Mouse (Mus musculus): ENCODE measurements around the gene Asic3. TPM values are rescaled to one million over a fixed set of nuclear protein-coding genes. Genes with fewer than 3 reads are reported as not detected.
A peak's percentile ranks its signal among the peaks of the same experiment; 100 is the strongest.

Gene Asic3
- polyA plus RNA-seq, 3 experiments from 2014 or later, result not detected

DNA sequence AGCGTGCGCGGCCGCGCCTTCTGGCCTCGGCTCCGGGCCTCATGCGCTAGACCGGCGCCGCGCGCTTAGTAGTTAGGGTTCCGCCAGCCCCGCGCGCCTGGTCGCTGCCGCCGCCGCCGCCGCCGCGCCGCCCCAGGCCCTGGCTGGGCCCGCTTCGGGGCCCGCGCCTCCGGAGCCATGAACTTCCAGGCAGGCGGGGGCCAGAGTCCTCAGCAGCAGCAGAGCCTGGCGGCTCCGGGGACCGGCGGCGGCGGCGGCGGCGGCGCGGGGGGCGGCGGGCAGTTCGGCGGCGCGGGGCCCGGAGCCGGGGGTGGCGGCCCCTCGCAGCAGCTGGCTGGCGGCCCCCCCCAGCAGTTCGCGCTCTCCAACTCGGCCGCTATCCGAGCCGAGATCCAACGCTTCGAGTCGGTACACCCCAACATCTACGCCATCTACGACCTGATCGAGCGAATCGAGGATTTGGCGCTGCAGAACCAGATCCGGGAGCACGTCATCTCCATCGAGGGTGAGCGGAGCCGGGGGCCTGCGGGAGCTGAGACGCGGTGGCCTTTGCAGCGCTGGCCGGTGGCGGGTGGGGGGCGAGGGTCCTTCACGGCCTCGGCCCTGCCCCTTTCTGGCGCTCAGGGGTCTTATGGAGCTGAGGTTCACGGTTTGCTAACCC lies 39.0 kb downstream of the Asic3 start, which contains the start of gene Agap3:
TSS of gene Agap3 (plus strand) at position 148 of the 661 bp plus-strand sequence.
- no peak for ATAC-seq

DNA sequence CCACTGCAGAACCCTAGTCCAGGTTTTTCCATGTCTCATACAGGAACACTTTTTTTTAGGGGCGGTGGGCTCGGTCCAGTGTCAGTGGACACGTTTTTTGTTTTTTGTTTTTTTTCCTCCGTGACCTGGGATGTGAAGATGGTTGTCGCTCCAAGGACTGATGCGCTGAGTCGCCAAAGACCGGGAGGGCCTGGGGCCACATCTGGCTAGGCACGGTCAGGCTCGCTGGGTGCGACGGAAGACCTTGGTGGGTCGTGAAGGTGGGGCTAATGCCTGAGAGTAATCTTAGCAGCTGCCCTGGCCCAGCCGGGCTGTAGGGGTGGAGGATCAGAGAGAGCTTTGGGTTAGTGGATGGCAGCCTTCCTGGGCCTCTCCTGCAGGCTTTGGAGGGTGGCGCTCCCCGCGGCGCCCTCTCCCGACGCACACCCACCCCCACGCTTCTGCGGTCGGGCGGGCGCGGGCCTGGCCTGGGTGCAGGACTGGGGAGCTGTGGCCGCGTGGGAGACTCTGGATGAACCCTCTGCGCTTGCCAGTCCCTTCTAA lies 39.6 kb downstream of the Asic3 start:
- ATAC-seq, result peak; percentile 4

DNA sequence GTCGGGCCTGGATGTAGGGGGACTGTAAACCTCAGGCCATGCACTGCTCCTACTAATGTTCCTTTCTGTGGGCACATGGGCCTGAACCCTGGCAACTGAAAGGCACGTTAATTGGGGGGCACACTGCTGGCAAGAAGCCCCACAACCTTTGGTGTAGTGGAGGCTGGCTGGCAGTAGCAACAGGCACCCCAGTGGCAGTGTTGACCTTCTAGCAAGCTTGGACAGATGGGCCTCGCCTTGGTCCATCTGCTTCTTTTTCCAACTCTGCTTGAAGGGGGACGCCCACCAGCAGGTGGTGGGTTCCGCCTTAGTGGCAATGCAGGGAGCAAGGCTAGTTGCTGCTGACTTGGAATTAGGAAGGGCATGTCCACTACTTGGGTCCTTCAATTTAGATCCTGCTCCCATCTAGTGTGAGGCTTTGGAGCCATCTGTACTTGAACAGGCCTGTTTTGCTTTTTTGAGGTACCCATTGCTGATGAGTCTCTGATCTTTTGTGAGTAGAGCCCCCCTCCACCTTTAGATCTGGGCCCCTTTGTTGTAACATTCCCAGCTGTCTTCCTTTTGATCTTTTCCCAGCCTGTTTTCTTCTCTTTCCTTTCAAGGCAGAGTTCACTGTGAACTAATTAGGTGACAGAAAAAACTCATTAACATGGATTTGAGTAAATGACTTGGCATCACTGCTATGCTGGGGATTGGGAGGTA lies 40.2 kb downstream of the Asic3 start:
- no peak for ATAC-seq

DNA sequence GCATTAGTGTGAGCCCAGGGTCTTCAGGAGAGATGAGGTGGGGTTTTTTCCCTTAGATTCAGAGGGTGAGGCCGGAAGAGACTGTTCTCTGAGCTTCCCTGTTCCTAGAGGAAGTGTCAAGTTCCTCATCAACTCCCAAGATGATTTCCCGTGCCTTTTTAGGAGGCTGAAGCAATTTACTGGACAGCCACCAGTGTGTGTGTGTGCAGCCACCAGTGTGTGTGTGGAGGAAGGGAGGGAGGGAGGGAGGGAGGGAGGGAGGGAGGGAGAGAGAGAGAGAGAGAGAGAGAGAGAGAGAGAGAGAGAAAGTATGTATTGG lies 40.8 kb downstream of the Asic3 start:
- no peak for ATAC-seq

DNA sequence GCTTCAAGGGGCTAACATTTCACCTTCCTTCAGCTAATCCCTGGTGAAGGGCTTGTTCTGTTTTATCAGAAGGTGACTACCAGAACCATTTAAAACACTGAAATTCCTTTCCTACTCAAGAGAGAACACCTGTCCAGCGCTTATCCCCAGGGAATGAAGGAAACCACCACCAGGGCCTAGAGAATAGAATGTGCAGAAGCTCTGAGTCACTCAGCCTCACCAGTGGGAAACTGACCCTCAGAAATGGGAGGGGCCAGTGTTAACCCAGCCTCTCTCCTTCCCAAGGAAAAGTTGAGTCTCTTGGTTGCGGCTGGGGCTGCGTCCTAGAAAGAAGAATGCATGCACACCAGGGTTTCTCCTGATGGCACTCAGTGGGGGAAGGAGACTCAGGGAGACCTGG lies 41.9 kb downstream of the Asic3 start:
- ATAC-seq, result no peak

DNA sequence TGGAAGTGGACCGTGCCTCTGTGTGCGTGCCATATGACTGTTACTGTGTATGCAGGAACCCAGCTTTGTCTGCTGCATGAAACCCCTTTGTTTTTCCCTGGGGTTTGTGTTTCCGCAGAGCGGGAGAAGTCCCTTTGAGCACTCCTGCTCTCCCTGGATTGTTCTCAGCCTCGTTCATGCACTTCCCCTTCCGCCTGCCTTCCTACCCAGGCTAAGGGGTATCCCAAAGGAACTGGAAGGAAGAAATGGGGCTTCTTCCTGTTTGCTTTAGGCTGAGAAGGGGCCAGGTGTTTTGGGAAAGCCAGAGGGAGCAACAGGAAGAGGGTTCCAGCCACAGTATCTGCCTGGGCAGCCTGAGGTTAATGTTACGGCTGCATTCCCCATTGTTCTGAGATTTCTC lies 42.4 kb downstream of the Asic3 start:
- no peak for ATAC-seq

DNA sequence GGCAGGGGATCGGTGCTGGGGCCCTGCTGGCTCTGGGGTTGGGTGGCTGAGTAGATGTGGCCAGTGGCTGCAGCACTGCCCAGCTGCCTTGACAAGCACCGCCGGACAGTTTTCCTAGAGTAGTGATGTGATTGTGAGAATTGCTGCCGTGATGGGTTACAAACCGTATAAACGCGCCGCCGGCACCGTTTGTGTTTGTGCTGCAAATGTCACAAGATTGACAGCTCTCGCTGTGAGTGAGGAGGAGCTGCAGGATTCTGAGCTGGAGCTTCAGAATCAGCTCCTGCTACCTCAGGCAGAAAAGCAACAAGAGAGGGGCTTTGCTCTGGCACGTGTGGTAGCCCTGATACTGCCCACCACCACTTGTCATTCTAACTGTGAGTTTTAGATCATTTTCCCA lies 53.6 kb downstream of the Asic3 start:
- ATAC-seq, result no peak

Other genes with a start within 250 kb of the Asic3 start
- 1 to 10 TPM; 3.5 to 5.9 (median 3.7) TPM for gene Nupl2, start 248.4 kb upstream of the Asic3 start, polyA plus RNA-seq (2017; shearing (Covaris generic))
- gene Kcnh2, start 61.8 kb upstream of the Asic3 start, polyA plus RNA-seq (2017; shearing (Covaris generic)), result under 1 TPM in 2 of 3 experiments, not detected in 1; 0.38 to 0.47 TPM
- under 1 TPM in 2 of 3 experiments, not detected in 1; 0.08 to 0.17 TPM for gene Nos3, start 48.6 kb upstream of the Asic3 start, polyA plus RNA-seq (2017; shearing (Covaris generic))
- 1 to 10 TPM; 1.1 to 1.7 (median 1.4) TPM for gene Atg9b, start 21.2 kb upstream of the Asic3 start, polyA plus RNA-seq (2017; shearing (Covaris generic))
- gene Abcb8, start 19.7 kb upstream of the Asic3 start, polyA plus RNA-seq (2017; shearing (Covaris generic)), result 10 to 100 TPM; 15.5 to 26.5 (median 20.9) TPM
- 10 to 100 TPM; 47.6 to 66.2 (median 62.8) TPM for gene Cdk5, start 10.1 kb downstream of the Asic3 start, polyA plus RNA-seq (2017; shearing (Covaris generic))
- gene Slc4a2, start 10.4 kb downstream of the Asic3 start, polyA plus RNA-seq (2017; shearing (Covaris generic)), result 10 to 100 TPM; 11.4 to 17.1 (median 12.4) TPM
- 10 to 100 TPM; 32.1 to 63.3 (median 63.0) TPM for gene Fastk, start 31.9 kb downstream of the Asic3 start, polyA plus RNA-seq (2017; shearing (Covaris generic))
- gene Tmub1, start 34.5 kb downstream of the Asic3 start, polyA plus RNA-seq (2017; shearing (Covaris generic)), result 10 to 100 TPM; 50.9 to 68.9 (median 59.0) TPM
- gene Agap3, start 38.8 kb downstream of the Asic3 start, polyA plus RNA-seq (2017; shearing (Covaris generic)), result 1 to 10 TPM; 5.4 to 9.7 (median 7.5) TPM
- gene Gbx1, start 113.8 kb downstream of the Asic3 start, polyA plus RNA-seq (2017; shearing (Covaris generic)), result under 1 TPM in 1 of 3 experiments, not detected in 2; 0.16 TPM
- not detected for gene Asb10, start 127.6 kb downstream of the Asic3 start, polyA plus RNA-seq (2017; shearing (Covaris generic))
- not detected for gene 4931409K22Rik, start 143.4 kb downstream of the Asic3 start, polyA plus RNA-seq (2017; shearing (Covaris generic))
- 10 to 100 TPM; 52.1 to 67.7 (median 61.3) TPM for gene Abcf2, start 164.1 kb downstream of the Asic3 start, polyA plus RNA-seq (2017; shearing (Covaris generic))
- gene Chpf2, start 173.3 kb downstream of the Asic3 start, polyA plus RNA-seq (2017; shearing (Covaris generic)), result 10 to 100 TPM in 2 of 3 experiments, 1 to 10 TPM in 1; 8.5 to 12.9 (median 10.0) TPM
- 1 to 10 TPM in 1 of 3 experiments, under 1 TPM in 2; 0.50 to 1.9 (median 0.69) TPM for gene Smarcd3, start 211.0 kb downstream of the Asic3 start, polyA plus RNA-seq (2017; shearing (Covaris generic))

Measured in inflammation-experienced regulatory T-cells, adult 6 months (primary cell).